Mouse (Mus musculus) testis, adult 2 months (tissue): ENCODE data around the gene Etl4.

ENCODE experiments used
- CTCF ChIP-seq: fragments of 200-500 bp; IDR thresholded peaks from 2 replicates; pipeline ENCODE4 v1.5.1; 2012; ENCODE audit warnings: low read depth, mild to moderate bottlenecking, inconsistent platforms, low read length, moderate library complexity; ENCODE audit not compliant: control insufficient read depth, insufficient read depth, insufficient replicate concordance
- POLR2A ChIP-seq: fragments of 200-500 bp; IDR thresholded peaks from 2 replicates; pipeline ENCODE4 v1.6.1; 2012; ENCODE audit warnings: low read depth, mild to moderate bottlenecking, inconsistent platforms, low read length, moderate library complexity; ENCODE audit not compliant: control insufficient read depth

DNA sequence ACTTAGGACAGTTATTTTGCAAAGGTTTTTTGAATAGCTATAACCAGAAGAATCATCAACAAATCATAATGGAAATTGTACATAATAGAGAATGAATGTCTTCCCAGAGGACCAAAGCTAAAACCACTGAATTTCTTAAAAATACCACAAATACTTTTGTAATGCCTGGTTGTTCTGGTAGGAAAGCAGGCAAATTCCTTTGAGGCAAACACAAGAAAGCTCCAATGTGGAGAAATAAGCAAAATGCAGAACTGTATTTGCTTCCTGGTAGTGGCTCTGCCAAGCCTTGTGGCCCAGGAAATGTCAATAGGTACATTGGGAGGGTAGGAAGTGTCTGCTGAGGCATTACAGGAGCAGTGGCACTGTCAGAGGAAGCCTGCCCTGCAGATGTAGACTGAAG lies 443.2 kb downstream of the Etl4 start:
- TF ChIP-seq POLR2A, result no peak
- no peak for TF ChIP-seq CTCF
